Mouse (Mus musculus) midbrain, embryonic 15.5 days (tissue): ENCODE data around the gene Klhl36. TPM values are rescaled to one million over a fixed set of nuclear protein-coding genes. Genes with fewer than 3 reads are reported as not detected.

Source experiments
- ATAC-seq: fragments of 200-750 bp; cut with Nextera tagmentation; replicated peaks from 2 replicates; pipeline ENCODE4 v1.8.0; 2017; ENCODE audit warnings: moderate TSS enrichment
- H3K27ac ChIP-seq: fragments of 300-500 bp; sonication (generic); 2 replicates; pipeline ENCODE4 v1.5.1; 2015; ENCODE audit warnings: mild to moderate bottlenecking, inconsistent platforms
- H3K27me3 ChIP-seq: fragments of 300-500 bp; sonication (generic); replicated peaks from 2 replicates; pipeline ENCODE4 v1.6.1; 2015; ENCODE audit warnings: inconsistent platforms
- H3K36me3 ChIP-seq: fragments of 300-500 bp; sonication (generic); replicated peaks from 2 replicates; pipeline ENCODE4 v1.6.1; 2015; ENCODE audit warnings: inconsistent platforms
- H3K4me1 ChIP-seq: fragments of 300-500 bp; sonication (generic); 2 replicates; pipeline ENCODE4 v1.6.1; 2015; ENCODE audit warnings: inconsistent platforms
- H3K4me2 ChIP-seq: fragments of 300-500 bp; sonication (generic); 2 replicates; pipeline ENCODE4 v1.6.1; 2015; ENCODE audit warnings: inconsistent platforms, mild to moderate bottlenecking, moderate library complexity
- H3K4me3 ChIP-seq: fragments of 300-500 bp; sonication (generic); 2 replicates; pipeline ENCODE4 v1.5.1; 2015; ENCODE audit warnings: mild to moderate bottlenecking, inconsistent platforms
- H3K9ac ChIP-seq: fragments of 300-500 bp; sonication (generic); 2 replicates; pipeline ENCODE4 v1.6.1; 2015; ENCODE audit warnings: mild to moderate bottlenecking, inconsistent platforms
- H3K9me3 ChIP-seq: fragments of 300-500 bp; sonication (generic); 2 replicates; pipeline ENCODE4 v1.6.1; 2016; ENCODE audit warnings: inconsistent platforms
- WGBS: fragments of 180-500 bp; shearing (Covaris S2); methylation state at CpG from one replicate; pipeline ENCODE4 v1.1.7; 2015; ENCODE audit warnings: mixed read lengths; 5-methylcytosine and 5-hydroxymethylcytosine counted together
- polyA plus RNA-seq: library from polyadenylated mRNA; unstranded; fragments of >200 nt; fragmentation: Nextera tagmentation; extraction: Ambion mirVana; gene quantifications from 2 replicates; pipeline ENCODE4 v1.2.1, GENCODE M21; 2015

Gene Klhl36
- polyA plus RNA-seq, 1 experiment from 2014 or later: 20.2 TPM

DNA sequence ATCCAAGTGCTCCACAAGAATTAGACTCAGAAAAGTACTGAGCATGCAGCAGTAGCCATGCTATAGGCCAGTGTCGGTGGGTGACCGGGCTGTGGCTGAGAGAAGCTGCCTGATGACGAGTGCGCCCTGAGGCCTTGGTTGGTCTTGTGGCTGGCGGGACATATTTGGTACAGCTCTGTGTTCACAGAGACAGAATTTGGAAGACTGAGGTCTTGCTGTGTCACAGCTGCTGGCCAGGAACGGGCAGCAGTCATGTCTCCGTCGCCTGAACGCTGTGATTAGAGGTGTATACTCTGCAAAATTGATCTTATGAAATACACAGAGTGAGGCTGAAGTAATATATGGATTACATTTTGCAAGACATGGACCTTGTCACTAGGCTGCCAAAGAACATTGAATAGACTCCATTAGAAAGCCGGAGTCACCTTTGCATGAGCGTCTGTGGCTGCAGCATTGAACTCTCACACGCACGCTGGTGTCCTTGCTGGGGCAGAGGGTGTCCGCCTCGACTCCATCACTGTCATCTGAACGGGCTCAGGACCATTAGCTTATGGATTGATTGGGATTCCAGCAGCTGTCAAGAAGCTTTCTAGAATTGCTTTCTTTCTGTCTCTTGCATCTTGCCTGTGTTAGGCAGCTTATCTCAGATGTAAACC lies 54.3 kb downstream of the Klhl36 start:
- no peak for ATAC-seq
- H3K9me3 ChIP-seq: no peaks in the 10 kb centered on the region
- 78% methylated on average over 16 of the region's 16 CpGs for WGBS
- no peaks in the 10 kb centered on the region for H3K27me3 ChIP-seq
- no peaks in the 10 kb centered on the region for H3K36me3 ChIP-seq
- H3K27ac ChIP-seq: no peak overlapping the region
- peaks cover 47% of the 10 kb centered on the region for H3K4me1 ChIP-seq
- H3K4me2 ChIP-seq: no peak overlapping the region
- no peak overlapping the region for H3K4me3 ChIP-seq
- H3K9ac ChIP-seq: no peak overlapping the region

DNA sequence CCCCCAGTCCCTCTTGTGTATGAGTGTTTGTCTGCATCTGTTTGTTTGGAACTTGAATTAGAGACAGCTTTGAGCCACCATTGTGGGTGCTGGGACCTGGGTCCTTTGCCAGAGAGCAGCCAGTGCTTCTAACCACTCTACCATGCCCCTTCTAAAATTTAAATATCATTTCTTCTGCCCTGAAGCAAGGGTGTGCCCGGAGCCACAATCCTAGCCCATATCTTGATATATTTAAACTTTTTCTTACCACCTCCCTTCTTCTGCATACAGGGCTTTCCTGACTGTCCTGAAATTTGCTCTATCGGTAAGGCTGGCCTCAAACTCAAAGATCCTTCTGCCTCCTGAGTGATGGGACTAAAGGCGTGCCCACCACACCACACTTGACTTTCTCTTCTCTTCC lies 55.3 kb downstream of the Klhl36 start:
- Histone ChIP-seq H3K36me3 (no peaks in the 10 kb centered on the region), H3K4me3 (no peak overlapping the region), H3K4me2 (no peak overlapping the region), H3K27me3 (no peaks in the 10 kb centered on the region), H3K9ac (no peak overlapping the region), H3K27ac (no peak overlapping the region), H3K4me1 (peaks cover 46% of the 10 kb centered on the region), H3K9me3 (no peaks in the 10 kb centered on the region)
- ATAC-seq: no peak
- 98% methylated on average over 3 of the region's 3 CpGs for WGBS

DNA sequence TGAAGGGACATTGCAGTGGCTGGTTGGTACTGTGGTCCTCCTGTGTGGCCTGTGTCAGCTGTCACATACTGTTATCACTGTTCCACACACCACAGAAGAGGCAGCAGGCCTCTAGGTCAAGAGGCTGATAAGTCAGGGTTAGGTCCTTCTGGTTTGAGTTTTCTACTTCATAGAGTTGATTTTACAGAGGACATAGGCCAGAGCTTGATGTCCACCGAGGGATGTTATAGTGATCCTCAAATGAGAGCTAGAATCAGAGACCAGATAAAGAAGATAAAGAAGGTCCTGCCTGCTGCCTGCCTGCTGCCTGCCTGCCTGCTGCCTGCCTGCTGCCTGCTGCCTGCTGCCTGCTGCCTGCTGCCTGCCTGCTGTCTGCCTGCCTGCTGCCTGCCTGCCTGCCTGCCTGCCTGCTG lies 56.1 kb downstream of the Klhl36 start:
- H3K27ac ChIP-seq: no peak overlapping the region
- no peaks in the 10 kb centered on the region for H3K9me3 ChIP-seq
- ATAC-seq: no peak
- no peak overlapping the region for H3K4me3 ChIP-seq
- no peaks in the 10 kb centered on the region for H3K36me3 ChIP-seq
- H3K4me2 ChIP-seq: no peak overlapping the region
- H3K9ac ChIP-seq: no peak overlapping the region
- 82% methylated on average over 1 of the region's 1 CpGs for WGBS
- H3K4me1 ChIP-seq: peaks cover 39% of the 10 kb centered on the region
- H3K27me3 ChIP-seq: no peaks in the 10 kb centered on the region

DNA sequence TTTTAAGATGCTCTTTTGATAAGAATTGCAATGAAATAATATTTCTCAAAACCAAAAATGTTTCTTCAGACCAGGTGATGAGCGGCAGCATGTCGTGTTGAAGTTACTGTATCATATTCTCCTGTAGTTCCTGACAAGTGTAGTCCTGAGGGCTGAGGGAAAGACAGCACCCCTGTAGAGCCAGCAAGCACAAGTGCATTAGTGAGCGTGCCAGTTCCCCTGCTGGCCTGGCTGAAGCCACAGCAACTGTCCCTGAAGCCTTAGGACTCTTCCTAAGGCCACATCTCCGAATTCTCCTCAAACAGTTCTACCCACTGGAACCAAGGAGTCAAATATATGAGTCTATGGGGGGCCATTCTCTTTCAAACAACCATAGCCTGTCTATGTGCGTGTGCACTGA lies 61.2 kb downstream of the Klhl36 start:
- Histone ChIP-seq H3K4me3 (no peak overlapping the region), H3K9me3 (no peaks in the 10 kb centered on the region), H3K27ac (no peak overlapping the region), H3K4me2 (no peak overlapping the region), H3K4me1 (peaks cover 8% of the 10 kb centered on the region), H3K27me3 (no peaks in the 10 kb centered on the region), H3K36me3 (no peaks in the 10 kb centered on the region), H3K9ac (no peak overlapping the region)
- WGBS: 83% methylated on average over 5 of the region's 5 CpGs
- no peak for ATAC-seq

DNA sequence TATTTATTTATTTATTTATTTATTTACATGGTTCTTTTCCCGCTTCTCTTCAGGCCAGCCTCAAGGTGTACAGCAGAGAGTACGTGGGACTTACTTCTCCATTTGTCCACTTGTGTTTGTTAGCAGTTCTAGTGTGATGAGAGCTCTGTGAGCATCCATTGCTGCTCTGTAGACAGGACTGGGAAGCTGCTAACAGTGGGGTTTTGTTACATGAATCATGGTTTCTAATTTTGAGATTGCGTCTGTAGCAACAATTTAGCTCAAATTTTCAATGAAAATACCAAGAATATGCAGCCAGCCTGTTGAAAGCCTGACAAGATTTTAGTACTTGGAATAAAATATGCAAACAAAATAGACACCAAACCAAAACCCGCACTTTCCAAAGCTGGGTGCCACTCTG lies 63.4 kb downstream of the Klhl36 start:
- Histone ChIP-seq H3K4me2 (no peak overlapping the region), H3K36me3 (no peaks in the 10 kb centered on the region), H3K9ac (no peak overlapping the region), H3K4me1 (peaks cover 8% of the 10 kb centered on the region), H3K27me3 (no peaks in the 10 kb centered on the region), H3K4me3 (no peak overlapping the region), H3K27ac (no peak overlapping the region), H3K9me3 (no peaks in the 10 kb centered on the region)
- WGBS: 86% methylated on average over 4 of the region's 4 CpGs
- no peak for ATAC-seq

DNA sequence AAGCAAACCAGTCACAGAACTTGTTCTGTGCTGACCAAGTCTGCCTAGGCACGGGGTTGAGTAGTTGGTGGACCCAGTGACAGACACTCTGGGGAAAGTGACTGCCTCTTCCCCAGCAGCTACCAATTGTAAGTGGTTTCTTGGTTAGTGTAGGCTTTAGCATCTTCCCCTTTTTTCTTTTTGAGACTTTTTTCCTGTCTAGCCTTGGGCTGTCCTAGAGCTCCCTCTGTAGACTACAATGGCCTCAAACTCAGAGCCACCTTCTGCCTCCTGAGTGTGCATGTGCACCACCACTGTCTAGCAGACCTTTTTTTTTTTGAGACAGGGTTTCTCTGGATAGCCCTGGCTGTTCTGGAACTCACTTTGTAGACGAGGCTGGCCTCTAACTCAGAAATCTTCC lies 64.4 kb downstream of the Klhl36 start:
- Histone ChIP-seq H3K27me3 (no peaks in the 10 kb centered on the region), H3K9ac (no peak overlapping the region), H3K4me1 (peaks cover 8% of the 10 kb centered on the region), H3K27ac (no peak overlapping the region), H3K4me2 (no peak overlapping the region), H3K36me3 (no peaks in the 10 kb centered on the region), H3K9me3 (no peaks in the 10 kb centered on the region), H3K4me3 (no peak overlapping the region)
- WGBS: 81% methylated on average over 2 of the region's 2 CpGs
- ATAC-seq: no peak

Other genes starting within 250 kb of the Klhl36 start
- gene Adad2, start 249.5 kb upstream of the Klhl36 start, polyA plus RNA-seq: 0.23 and 0.31 TPM in 2 replicates
- gene Kcng4, start 226.6 kb upstream of the Klhl36 start, polyA plus RNA-seq: 0.14 and 0.33 TPM in 2 replicates
- 4.6 and 7.1 TPM in 2 replicates for gene Wfdc1, start 195.9 kb upstream of the Klhl36 start, polyA plus RNA-seq
- 0.11 and 0.19 TPM in 2 replicates for gene Atp2c2, start 162.3 kb upstream of the Klhl36 start, polyA plus RNA-seq
- gene Tldc1, start 83.8 kb upstream of the Klhl36 start, polyA plus RNA-seq: 11.4 and 11.8 TPM in 2 replicates
- gene Cotl1, start 21.7 kb upstream of the Klhl36 start, polyA plus RNA-seq: 123 and 134 TPM in 2 replicates
- gene Usp10, start 48.1 kb downstream of the Klhl36 start, polyA plus RNA-seq: 151 and 155 TPM in 2 replicates
- 5.6 TPM in 1 of 2 replicates, not detected in the other for gene Gm20388, start 48.6 kb downstream of the Klhl36 start, polyA plus RNA-seq
- gene Crispld2, start 130.2 kb downstream of the Klhl36 start, polyA plus RNA-seq: 2.9 TPM in 2 replicates
- gene Zdhhc7, start 239.2 kb downstream of the Klhl36 start, polyA plus RNA-seq: 31.3 and 33.8 TPM in 2 replicates